Comparison of ENCODE assay signal across 8 mouse cellular contexts in the genomic region with DNA sequence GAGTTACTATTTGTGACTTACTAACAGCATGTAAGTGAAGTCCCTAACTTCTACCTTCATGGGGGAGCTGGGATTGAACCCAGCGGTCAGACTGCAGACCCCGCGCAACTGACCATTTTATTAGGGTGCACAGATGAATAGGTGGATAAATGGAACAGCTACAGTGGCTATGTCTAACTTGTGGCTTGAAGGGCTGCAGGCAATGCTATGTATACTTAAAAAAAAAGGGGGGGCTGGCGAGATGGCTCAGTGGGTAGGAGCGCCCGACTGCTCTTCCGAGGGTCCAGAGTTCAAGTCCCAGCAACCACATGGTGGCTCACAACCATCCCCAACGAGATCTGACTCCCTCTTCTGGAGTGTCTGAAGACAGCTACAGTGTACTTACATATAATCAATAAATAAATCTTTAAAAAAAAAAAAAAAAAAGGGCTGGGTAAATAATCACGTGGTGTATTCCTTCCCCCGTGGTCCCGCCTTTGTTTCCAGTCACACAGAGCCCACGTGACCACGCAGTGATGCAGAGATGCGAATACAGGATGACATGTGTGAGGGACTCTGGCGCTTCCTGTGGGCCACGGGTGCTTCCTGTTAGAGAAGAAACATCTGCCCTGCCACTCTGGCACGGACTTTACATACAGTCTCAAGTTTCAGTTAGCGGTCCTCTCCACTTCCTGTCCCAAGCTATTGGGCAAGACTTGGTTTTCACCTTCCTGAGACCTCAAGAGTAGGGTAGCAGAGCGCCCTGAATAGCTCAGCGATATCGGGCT.
DNase-seq lines count a peak whose midpoint lies in the region; ATAC-seq lines count a peak whose summit lies in the region.

No protein-coding gene starts in this region.

- DNase-seq in embryo, embryonic 11 days, result peak; percentile 37
- DNase-seq in embryo, embryonic 10.5 days (ENCODE audit: low spot score), result no peak
- DNase-seq in gastrocnemius, postnatal 25 days, result peak; percentile 33
- peak; percentile 62 to 66 for DNase-seq in kidney, postnatal 36 days
- DNase-seq in right cerebral cortex, postnatal 14 days, result no peak
- no peak for DNase-seq in frontal cortex, adult 2 months (ENCODE audit: extremely low spot score in 1 of 2, low spot score in 1 of 2)
- no peak for DNase-seq in layer of hippocampus, postnatal 25 days (ENCODE audit: extremely low spot score in 1 of 2, low spot score in 1 of 2)

- ATAC-seq in monocyte, adult 5-6 weeks (replicated peaks; ENCODE audit: insufficient number of reproducible peaks, low FRiP score, low TSS enrichment, poor library complexity, severe bottlenecking), result peak; percentile 94

Comparison
In these comparisons a context has a peak if more than half of its experiments do, and no peak if none do; other contexts are left out.
1. DNase-seq: peak in embryo, embryonic 11 days (single experiment), gastrocnemius, postnatal 25 days (single experiment) and kidney, postnatal 36 days (2 of 2); none in embryo, embryonic 10.5 days (single experiment), right cerebral cortex, postnatal 14 days (single experiment), frontal cortex, adult 2 months (0 of 2) and layer of hippocampus, postnatal 25 days (0 of 2).